Mouse (Mus musculus): Measurements from ENCODE around the gene Gbx2.

DNA sequence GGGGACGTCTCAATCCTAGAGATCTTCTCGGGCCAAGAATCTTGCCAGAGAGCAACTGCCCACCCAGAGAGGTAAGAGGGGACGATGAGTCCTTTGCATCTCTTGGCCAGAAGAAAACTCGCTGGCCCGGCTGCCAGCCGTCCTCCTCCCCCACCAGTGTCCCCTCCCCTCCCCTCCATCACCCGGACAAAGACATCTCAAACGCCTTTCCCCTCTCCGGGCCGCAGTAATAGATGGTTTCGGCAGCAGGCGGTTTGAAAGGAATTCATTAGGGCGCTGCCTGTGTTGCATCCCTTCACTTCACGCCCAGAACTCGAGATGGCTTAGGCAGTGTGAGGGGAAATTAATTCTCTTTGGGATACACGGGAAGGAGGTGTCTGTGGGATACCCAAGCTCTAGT, 1.6 kb upstream of the Gbx2 start:
- no peak for TF ChIP-seq CTCF (conservative IDR thresholded peaks at IDR 0.05; ENCODE audit: low read length)
- no peak for TF ChIP-seq NANOG (IDR thresholded peaks at IDR 0.05; ENCODE audit: borderline replicate concordance, low read length)

Data from E14TG2a.4 (cell line).